Mouse (Mus musculus): Measurements from ENCODE around the gene Acot8. TPM values are rescaled to one million over a fixed set of nuclear protein-coding genes. Genes with fewer than 3 reads are reported as not detected.

Acot8 gene
- 13.8 and 14.0 TPM in 2 replicates for polyA plus RNA-seq (2016; fragmentation: Nextera tagmentation; extraction: Ambion mirVana)

GRCm38 (mm10) chr2:164804533-164805331 lies at the start of gene Acot8, which contains the start of gene Zswim3:
TSS of gene Acot8 (minus strand) at chr2:164804882.
TSS of gene Zswim3 (plus strand) at chr2:164805098.
- Histone ChIP-seq H3K4me2 (peak within 1 kb of the TSS; percentile 90), H3K36me3 (peaks cover 35% of the 10 kb centered on the region), H3K9me3 (no peaks in the 10 kb centered on the region), H3K9ac (replicated peaks) (peak within 1 kb of the TSS; percentile 81), H3K4me3 (replicated peaks) (peak within 1 kb of the TSS; percentile 79), H3K27me3 (no peaks in the 10 kb centered on the region), H3K27ac (peak within 1 kb of the TSS; percentile 73), H3K4me1 (replicated peaks) (peaks cover 20% of the 10 kb centered on the region)
- ATAC-seq (ENCODE audit: insufficient number of reproducible peaks, insufficient read depth, low FRiP score, low TSS enrichment, low read depth): peak; percentile 94
- WGBS: under 1% methylated on average over 47 of the region's 47 CpGs

GRCm38 (mm10) chr2:164850061-164850460 lies 45.4 kb upstream of the Acot8 start:
- no peak overlapping the region for H3K4me2 ChIP-seq
- ATAC-seq (ENCODE audit: insufficient number of reproducible peaks, insufficient read depth, low FRiP score, low TSS enrichment, low read depth): no peak
- H3K4me1 ChIP-seq (replicated peaks): no peaks in the 10 kb centered on the region
- H3K27me3 ChIP-seq: peaks cover 19% of the 10 kb centered on the region
- H3K9ac ChIP-seq (replicated peaks): no peak overlapping the region
- H3K36me3 ChIP-seq: no peaks in the 10 kb centered on the region
- 82% methylated on average over 8 of the region's 8 CpGs for WGBS
- no peak overlapping the region for H3K27ac ChIP-seq
- no peaks in the 10 kb centered on the region for H3K9me3 ChIP-seq
- no peak overlapping the region for H3K4me3 ChIP-seq (replicated peaks)

GRCm38 (mm10) chr2:164845782-164846181 lies 41.1 kb upstream of the Acot8 start:
- Histone ChIP-seq H3K27ac (no peak overlapping the region), H3K9me3 (no peaks in the 10 kb centered on the region), H3K4me2 (no peak overlapping the region), H3K9ac (replicated peaks) (no peak overlapping the region), H3K4me1 (replicated peaks) (no peaks in the 10 kb centered on the region), H3K36me3 (no peaks in the 10 kb centered on the region), H3K4me3 (replicated peaks) (no peak overlapping the region), H3K27me3 (no peaks in the 10 kb centered on the region)
- ATAC-seq (ENCODE audit: insufficient number of reproducible peaks, insufficient read depth, low FRiP score, low TSS enrichment, low read depth): no peak
- 56% methylated on average over 3 of the region's 3 CpGs for WGBS

GRCm38 (mm10) chr2:164835164-164835563 lies 30.5 kb upstream of the Acot8 start:
- Histone ChIP-seq H3K27ac (no peak overlapping the region), H3K36me3 (peaks cover 45% of the 10 kb centered on the region), H3K4me1 (replicated peaks) (peaks cover 19% of the 10 kb centered on the region), H3K4me3 (replicated peaks) (peak overlapping the region; percentile 72; the same call in 1 of the 2 replicates), H3K4me2 (0 out of 2 replicates have a peak overlapping the region, but pooled peaks have one; percentile 15), H3K27me3 (no peaks in the 10 kb centered on the region), H3K9ac (replicated peaks) (no peak overlapping the region), H3K9me3 (no peaks in the 10 kb centered on the region)
- 98% methylated on average over 4 of the region's 4 CpGs for WGBS
- ATAC-seq (ENCODE audit: insufficient number of reproducible peaks, insufficient read depth, low FRiP score, low TSS enrichment, low read depth): no peak

GRCm38 (mm10) chr2:164834531-164834930 lies 29.8 kb upstream of the Acot8 start:
- H3K9ac ChIP-seq (replicated peaks): peak overlapping the region; percentile 69

GRCm38 (mm10) chr2:164833314-164833959 lies 28.8 kb upstream of the Acot8 start, which contains the start of gene Neurl2:
TSS of gene Neurl2 (minus strand) at chr2:164833456.
- no peaks in the 10 kb centered on the region for H3K9me3 ChIP-seq
- peaks cover 34% of the 10 kb centered on the region for H3K36me3 ChIP-seq
- peak within 1 kb of the TSS; percentile 65 for H3K27ac ChIP-seq
- no peaks in the 10 kb centered on the region for H3K27me3 ChIP-seq
- peak within 1 kb of the TSS; percentile 96 for H3K4me2 ChIP-seq
- H3K4me3 ChIP-seq (replicated peaks): peak within 1 kb of the TSS; percentile 72
- ATAC-seq (ENCODE audit: insufficient number of reproducible peaks, insufficient read depth, low FRiP score, low TSS enrichment, low read depth): peak; percentile 65
- peaks cover 19% of the 10 kb centered on the region for H3K4me1 ChIP-seq (replicated peaks)
- peak within 1 kb of the TSS; percentile 69 for H3K9ac ChIP-seq (replicated peaks)
- under 1% methylated on average over 31 of the region's 31 CpGs for WGBS

More at GRCm38 (mm10) chr2:164834531-164834930, 29.8 kb upstream of the Acot8 start:
- Histone ChIP-seq H3K4me2 (peak overlapping the region; percentile 96), H3K27ac (no peak overlapping the region), H3K9me3 (no peaks in the 10 kb centered on the region), H3K4me1 (replicated peaks) (peaks cover 19% of the 10 kb centered on the region), H3K4me3 (replicated peaks) (peak overlapping the region; percentile 72), H3K27me3 (no peaks in the 10 kb centered on the region), H3K36me3 (peaks cover 39% of the 10 kb centered on the region)
- WGBS: 39% methylated on average over 8 of the region's 8 CpGs
- no peak for ATAC-seq (ENCODE audit: insufficient number of reproducible peaks, insufficient read depth, low FRiP score, low TSS enrichment, low read depth)

- Histone ChIP-seq H3K27ac (peak within 1 kb of the TSS; percentile 65), H3K27me3 (no peaks in the 10 kb centered on the region), H3K9ac (replicated peaks) (peak within 1 kb of the TSS; percentile 69), H3K4me3 (replicated peaks) (peak within 1 kb of the TSS; percentile 72), H3K36me3 (peaks cover 34% of the 10 kb centered on the region), H3K4me2 (peak within 1 kb of the TSS; percentile 96), H3K9me3 (no peaks in the 10 kb centered on the region), H3K4me1 (replicated peaks) (peaks cover 19% of the 10 kb centered on the region)
- 1% methylated on average over 35 of the region's 35 CpGs for WGBS
- ATAC-seq (ENCODE audit: insufficient number of reproducible peaks, insufficient read depth, low FRiP score, low TSS enrichment, low read depth): peak; percentile 27
These were observed 28.1 kb upstream of the Acot8 start, which contains the start of gene Ctsa for GRCm38 (mm10) chr2:164832748-164833301. TSS of gene Ctsa (plus strand) at chr2:164832873.

GRCm38 (mm10) chr2:164832032-164832747 lies 27.5 kb upstream of the Acot8 start:
- peak overlapping the region; percentile 69 for H3K9ac ChIP-seq (replicated peaks)
- WGBS: 64% methylated on average over 16 of the region's 16 CpGs
- H3K27ac ChIP-seq: no peak overlapping the region
- peaks cover 34% of the 10 kb centered on the region for H3K36me3 ChIP-seq
- peaks cover 19% of the 10 kb centered on the region for H3K4me1 ChIP-seq (replicated peaks)
- peak overlapping the region; percentile 96 for H3K4me2 ChIP-seq
- H3K27me3 ChIP-seq: no peaks in the 10 kb centered on the region
- no peak for ATAC-seq (ENCODE audit: insufficient number of reproducible peaks, insufficient read depth, low FRiP score, low TSS enrichment, low read depth)
- H3K9me3 ChIP-seq: no peaks in the 10 kb centered on the region
- peak overlapping the region; percentile 72 for H3K4me3 ChIP-seq (replicated peaks)

GRCm38 (mm10) chr2:164831029-164831428 lies 26.3 kb upstream of the Acot8 start:
- H3K36me3 ChIP-seq: peaks cover 35% of the 10 kb centered on the region
- H3K9ac ChIP-seq (replicated peaks): no peak overlapping the region
- H3K27ac ChIP-seq: no peak overlapping the region
- no peaks in the 10 kb centered on the region for H3K9me3 ChIP-seq
- WGBS: 83% methylated on average over 10 of the region's 10 CpGs
- no peak for ATAC-seq (ENCODE audit: insufficient number of reproducible peaks, insufficient read depth, low FRiP score, low TSS enrichment, low read depth)
- H3K4me3 ChIP-seq (replicated peaks): no peak overlapping the region
- H3K27me3 ChIP-seq: no peaks in the 10 kb centered on the region
- peaks cover 19% of the 10 kb centered on the region for H3K4me1 ChIP-seq (replicated peaks)
- H3K4me2 ChIP-seq: no peak overlapping the region

GRCm38 (mm10) chr2:164829090-164829489 lies 24.4 kb upstream of the Acot8 start:
- ATAC-seq (ENCODE audit: insufficient number of reproducible peaks, insufficient read depth, low FRiP score, low TSS enrichment, low read depth): no peak
- Histone ChIP-seq H3K27me3 (no peaks in the 10 kb centered on the region), H3K4me2 (no peak overlapping the region), H3K4me1 (replicated peaks) (peaks cover 10% of the 10 kb centered on the region), H3K36me3 (peaks cover 45% of the 10 kb centered on the region), H3K9ac (replicated peaks) (no peak overlapping the region), H3K4me3 (replicated peaks) (no peak overlapping the region), H3K9me3 (no peaks in the 10 kb centered on the region), H3K27ac (no peak overlapping the region)
- WGBS: 95% methylated on average over 1 of the region's 1 CpGs
